Mouse (Mus musculus) right cerebral cortex, postnatal 14 days (tissue): ENCODE measurements around the gene Zscan4-ps2.
"Not testable (repeated sequence)": the region's sequence is repeated elsewhere in the genome, so short reads cannot be mapped to it uniquely, and the experiment has no call there.

ENCODE experiments used
- DNase-seq: peaks from one replicate; pipeline ENCODE4 v3.0.0; 2022

Zscan4-ps2 gene

DNA sequence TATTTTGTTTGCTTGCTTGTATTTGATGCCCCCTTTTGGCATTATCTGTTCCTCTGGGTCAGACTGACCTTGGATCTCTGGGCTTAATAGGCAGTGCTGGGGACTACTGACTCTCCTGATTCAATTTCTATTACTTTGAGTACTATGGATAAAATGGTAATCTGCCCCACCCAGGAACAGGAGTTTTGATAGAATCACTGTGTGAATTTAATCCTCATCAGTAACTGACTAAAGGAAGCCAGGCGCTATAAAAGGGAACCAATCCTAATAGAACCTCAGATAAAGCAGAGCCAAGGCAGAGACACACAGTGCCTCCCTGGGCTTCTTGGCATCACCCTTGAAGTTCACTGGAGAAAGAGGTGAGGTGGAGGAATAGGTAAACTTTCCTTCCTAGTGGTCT lies at the start of gene Zscan4-ps2:
TSS of gene Zscan4-ps2 (plus strand) at position 301 of the 400 bp plus-strand sequence.
- DNase-seq: not testable (repeated sequence)
